Mouse (Mus musculus) hindbrain, embryonic 11.5 days (tissue): Measurements from ENCODE around the gene Isca2. TPM values are rescaled to one million over a fixed set of nuclear protein-coding genes. Genes with fewer than 3 reads are reported as not detected.

Source experiments
- ATAC-seq: fragments of 200-750 bp; cut with Nextera tagmentation; 2 replicates; pipeline ENCODE4 v1.8.0; 2017; ENCODE audit warnings: mild to moderate bottlenecking, moderate TSS enrichment, moderate library complexity; ENCODE audit not compliant: low FRiP score
- DNase-seq: peaks from one replicate; pipeline ENCODE4 v3.0.0-alpha.2; 2015; ENCODE audit warnings: low spot score
- H3K27ac ChIP-seq: fragments of 300-500 bp; sonication (generic); 2 replicates; pipeline ENCODE4 v1.5.1; 2014; ENCODE audit warnings: mild to moderate bottlenecking, low read depth, low read length
- H3K27me3 ChIP-seq: fragments of 300-500 bp; sonication (generic); 2 replicates; pipeline ENCODE4 v1.6.1; 2014; ENCODE audit warnings: mild to moderate bottlenecking, low read length, moderate library complexity, mixed read lengths; ENCODE audit not compliant: control insufficient read depth, insufficient read depth
- H3K36me3 ChIP-seq: fragments of 300-500 bp; sonication (generic); 2 replicates; pipeline ENCODE4 v1.6.1; 2014; ENCODE audit warnings: mild to moderate bottlenecking, low read length, moderate library complexity, mixed read lengths; ENCODE audit not compliant: control insufficient read depth, insufficient read depth
- H3K4me1 ChIP-seq: fragments of 300-500 bp; sonication (generic); replicated peaks from 2 replicates; pipeline ENCODE4 v1.6.1; 2014; ENCODE audit warnings: low read length, mixed read lengths; ENCODE audit not compliant: control insufficient read depth, insufficient read depth
- H3K4me2 ChIP-seq: fragments of 300-500 bp; sonication (generic); replicated peaks from 2 replicates; pipeline ENCODE4 v1.6.1; 2014; ENCODE audit warnings: mild to moderate bottlenecking, low read depth, low read length
- H3K4me3 ChIP-seq: fragments of 300-500 bp; sonication (generic); 2 replicates; pipeline ENCODE4 v1.5.1; 2014; ENCODE audit warnings: low read depth, low read length
- H3K9ac ChIP-seq: fragments of 300-500 bp; sonication (generic); 2 replicates; pipeline ENCODE4 v1.6.1; 2014; ENCODE audit warnings: low read depth, low read length
- H3K9me3 ChIP-seq: fragments of 300-500 bp; sonication (generic); 2 replicates; pipeline ENCODE4 v1.6.1; 2016; ENCODE audit warnings: low read length; ENCODE audit not compliant: control insufficient read depth
- WGBS: fragments of 180-500 bp; shearing (Covaris S2); extraction: QIAGEN DNeasy Blood & Tissue Kit; methylation state at CpG from one replicate; pipeline ENCODE4 v1.1.7; 2014; 5-methylcytosine and 5-hydroxymethylcytosine counted together
- polyA plus RNA-seq: library from polyadenylated mRNA; unstranded; fragments of >200 nt; fragmentation: Nextera tagmentation; extraction: Ambion mirVana; gene quantifications from 2 replicates; pipeline ENCODE4 v1.2.1, GENCODE M21; 2014

Gene Isca2
- polyA plus RNA-seq, 1 experiment from 2014 or later = 151 TPM

GRCm38 (mm10) chr12:84784604-84785381 is 11.7 kb downstream of the Isca2 start:
- 35% methylated on average over 25 of the region's 25 CpGs for WGBS

GRCm38 (mm10) chr12:84786091-84786490 is 13.0 kb downstream of the Isca2 start:
- ATAC-seq (no peak), DNase-seq (no peak)
- no peaks in the 10 kb centered on the region for H3K36me3 ChIP-seq
- no peak overlapping the region for H3K9ac ChIP-seq
- no peak overlapping the region for H3K4me2 ChIP-seq
- 74% methylated on average over 5 of the region's 5 CpGs for WGBS
- no peaks in the 10 kb centered on the region for H3K27me3 ChIP-seq
- 0 out of 2 replicates have a peak, but pooled peaks cover 2% of the 10 kb centered on the region for H3K4me1 ChIP-seq
- H3K27ac ChIP-seq = no peak overlapping the region
- no peaks in the 10 kb centered on the region for H3K9me3 ChIP-seq
- no peak overlapping the region for H3K4me3 ChIP-seq

More at GRCm38 (mm10) chr12:84784604-84785381, 11.7 kb downstream of the Isca2 start:
- no peaks in the 10 kb centered on the region for H3K36me3 ChIP-seq
- H3K27ac ChIP-seq = no peak overlapping the region
- H3K9me3 ChIP-seq = no peaks in the 10 kb centered on the region
- H3K4me3 ChIP-seq = no peak overlapping the region
- ATAC-seq = peak; percentile 74; the same call in 1 of the 2 replicates
- H3K4me2 ChIP-seq = no peak overlapping the region; the same call in 1 of the 2 replicates
- H3K4me1 ChIP-seq = 0 out of 2 replicates have a peak, but pooled peaks cover 2% of the 10 kb centered on the region
- peak; percentile 95 for DNase-seq
- H3K27me3 ChIP-seq = no peaks in the 10 kb centered on the region
- H3K9ac ChIP-seq = no peak overlapping the region

- no peak overlapping the region for H3K9ac ChIP-seq
- no peaks in the 10 kb centered on the region for H3K4me1 ChIP-seq
- ATAC-seq = no peak
- H3K4me3 ChIP-seq = no peak overlapping the region
- no peaks in the 10 kb centered on the region for H3K36me3 ChIP-seq
- H3K4me2 ChIP-seq = no peak overlapping the region
- H3K27me3 ChIP-seq = no peaks in the 10 kb centered on the region
- no peaks in the 10 kb centered on the region for H3K9me3 ChIP-seq
- 59% methylated on average over 10 of the region's 10 CpGs for WGBS
- DNase-seq = no peak
- no peak overlapping the region for H3K27ac ChIP-seq
Observed at GRCm38 (mm10) chr12:84790853-84791252, 17.8 kb downstream of the Isca2 start.

GRCm38 (mm10) chr12:84792629-84793028 is 19.6 kb downstream of the Isca2 start:
- Histone ChIP-seq H3K27ac (no peak overlapping the region), H3K36me3 (no peaks in the 10 kb centered on the region)
- 72% methylated on average over 4 of the region's 4 CpGs for WGBS

GRCm38 (mm10) chr12:84794647-84795046 is 21.6 kb downstream of the Isca2 start:
- no peak overlapping the region for H3K4me2 ChIP-seq
- WGBS = 91% methylated on average over 8 of the region's 8 CpGs

More at GRCm38 (mm10) chr12:84792629-84793028, 19.6 kb downstream of the Isca2 start:
- Histone ChIP-seq H3K9me3 (no peaks in the 10 kb centered on the region), H3K4me1 (no peaks in the 10 kb centered on the region), H3K4me2 (no peak overlapping the region), H3K4me3 (no peak overlapping the region), H3K27me3 (no peaks in the 10 kb centered on the region), H3K9ac (no peak overlapping the region)
- no peak for ATAC-seq
- DNase-seq = no peak

GRCm38 (mm10) chr12:84799086-84799485 is 26.0 kb downstream of the Isca2 start:
- DNase-seq = no peak
- H3K9me3 ChIP-seq = no peaks in the 10 kb centered on the region
- WGBS = 90% methylated on average over 13 of the region's 13 CpGs
- H3K4me2 ChIP-seq = no peak overlapping the region
- H3K27me3 ChIP-seq = no peaks in the 10 kb centered on the region
- H3K27ac ChIP-seq = no peak overlapping the region
- H3K4me3 ChIP-seq = no peak overlapping the region
- H3K36me3 ChIP-seq = no peaks in the 10 kb centered on the region
- H3K4me1 ChIP-seq = no peaks in the 10 kb centered on the region
- H3K9ac ChIP-seq = no peak overlapping the region
- ATAC-seq = no peak

More at GRCm38 (mm10) chr12:84794647-84795046, 21.6 kb downstream of the Isca2 start:
- Histone ChIP-seq H3K27me3 (no peaks in the 10 kb centered on the region), H3K4me1 (no peaks in the 10 kb centered on the region), H3K36me3 (no peaks in the 10 kb centered on the region), H3K4me3 (no peak overlapping the region), H3K27ac (no peak overlapping the region), H3K9me3 (no peaks in the 10 kb centered on the region), H3K9ac (no peak overlapping the region)
- no peak for DNase-seq
- ATAC-seq = no peak

GRCm38 (mm10) chr12:84800419-84800818 is 27.4 kb downstream of the Isca2 start:
- H3K4me2 ChIP-seq = no peak overlapping the region
- H3K9me3 ChIP-seq = no peaks in the 10 kb centered on the region
- H3K36me3 ChIP-seq = no peaks in the 10 kb centered on the region
- no peak overlapping the region for H3K9ac ChIP-seq
- 84% methylated on average over 4 of the region's 4 CpGs for WGBS
- H3K27me3 ChIP-seq = no peaks in the 10 kb centered on the region
- no peaks in the 10 kb centered on the region for H3K4me1 ChIP-seq
- no peak overlapping the region for H3K4me3 ChIP-seq
- ATAC-seq (no peak), DNase-seq (no peak)
- no peak overlapping the region for H3K27ac ChIP-seq

- WGBS = 86% methylated on average over 13 of the region's 13 CpGs
- H3K27me3 ChIP-seq = no peaks in the 10 kb centered on the region
- no peaks in the 10 kb centered on the region for H3K9me3 ChIP-seq
- no peak overlapping the region for H3K4me2 ChIP-seq
- ATAC-seq = no peak
- H3K9ac ChIP-seq = no peak overlapping the region
- H3K27ac ChIP-seq = no peak overlapping the region
- no peaks in the 10 kb centered on the region for H3K36me3 ChIP-seq
- DNase-seq = no peak
- no peaks in the 10 kb centered on the region for H3K4me1 ChIP-seq
- H3K4me3 ChIP-seq = no peak overlapping the region
Observed at GRCm38 (mm10) chr12:84801532-84802110, 28.6 kb downstream of the Isca2 start.

GRCm38 (mm10) chr12:84802625-84803024 is 29.6 kb downstream of the Isca2 start:
- no peak overlapping the region for H3K4me2 ChIP-seq
- no peak for ATAC-seq
- H3K9ac ChIP-seq = no peak overlapping the region
- H3K9me3 ChIP-seq = no peaks in the 10 kb centered on the region
- H3K4me1 ChIP-seq = no peaks in the 10 kb centered on the region
- no peaks in the 10 kb centered on the region for H3K27me3 ChIP-seq
- no peaks in the 10 kb centered on the region for H3K36me3 ChIP-seq
- H3K27ac ChIP-seq = no peak overlapping the region
- 88% methylated on average over 3 of the region's 3 CpGs for WGBS
- no peak overlapping the region for H3K4me3 ChIP-seq
- no peak for DNase-seq
